Mouse (Mus musculus) MEL (cell line): ENCODE results near the gene Acp1. TPM values are rescaled to one million over a fixed set of nuclear protein-coding genes. Genes with fewer than 3 reads are reported as not detected.
A peak's percentile ranks its signal among the peaks of the same experiment; 100 is the strongest.

Source experiments
- DNase-seq: peaks from one replicate; pipeline ENCODE4 v3.0.0; 2011; ENCODE audit warnings: low read depth, low spot score
- H3K27ac ChIP-seq: 2 replicates; pipeline ENCODE4 v1.5.1; 2012; ENCODE audit warnings: low read depth, mild to moderate bottlenecking, control low read depth, low read length, moderate library complexity; ENCODE audit not compliant: control insufficient read depth
- H3K27me3 ChIP-seq, 2 experiments: fragments of 150-350 bp in 1 of 2; sonication (generic) in 1 of 2; 2 replicates each; pipeline ENCODE4 v1.6.1; 2012; ENCODE audit warnings: low read length in 2 of 2, mild to moderate bottlenecking in 2 of 2, improper control_type of control experiment in 1 of 2, moderate library complexity in 1 of 2; ENCODE audit not compliant: insufficient read depth in 2 of 2, control insufficient read depth in 1 of 2
- H3K36me3 ChIP-seq, 2 experiments: 2 replicates each; pipeline ENCODE4 v1.6.1; 2012 to 2014; ENCODE audit warnings: low read length in 2 of 2, improper control_type of control experiment in 1 of 2, inconsistent platforms in 1 of 2, mild to moderate bottlenecking in 1 of 2; ENCODE audit not compliant: insufficient read depth in 2 of 2, control insufficient read depth in 1 of 2
- H3K4me1 ChIP-seq, 2 experiments: fragments of 150-350 bp in 1 of 2; sonication (generic) in 1 of 2; 2 replicates each; pipeline ENCODE4 v1.6.1; 2012; ENCODE audit warnings: low read length in 2 of 2, improper control_type of control experiment in 1 of 2, mild to moderate bottlenecking in 1 of 2; ENCODE audit not compliant: insufficient read depth in 2 of 2, control insufficient read depth in 1 of 2
- H3K4me3 ChIP-seq, 2 experiments: fragments of 150-350 bp in 1 of 2; sonication (generic) in 1 of 2; 2 replicates each; pipeline ENCODE4 v1.5.1; 2012; ENCODE audit warnings: low read depth in 2 of 2, low read length in 2 of 2, mild to moderate bottlenecking in 2 of 2, moderate library complexity in 2 of 2, control low read depth in 1 of 2, improper control_type of control experiment in 1 of 2; ENCODE audit not compliant: control insufficient read depth in 1 of 2, insufficient read depth in 1 of 2
- H3K79me2 ChIP-seq: 2 replicates; pipeline ENCODE4 v1.6.1; 2012; ENCODE audit warnings: mild to moderate bottlenecking, low read length, moderate library complexity; ENCODE audit not compliant: control insufficient read depth, poor library complexity, insufficient read depth
- H3K9ac ChIP-seq: 2 replicates; pipeline ENCODE4 v1.6.1; 2012; ENCODE audit warnings: low read depth, mild to moderate bottlenecking, control low read depth, low read length, moderate library complexity; ENCODE audit not compliant: control insufficient read depth, poor library complexity, severe bottlenecking
- H3K9me3 ChIP-seq: fragments of 150-350 bp; sonication (generic); replicated peaks from 2 replicates; pipeline ENCODE4 v1.6.1; 2012; ENCODE audit warnings: mild to moderate bottlenecking, low read length, improper control_type of control experiment, moderate library complexity; ENCODE audit not compliant: insufficient read depth
- BHLHE40 ChIP-seq: IDR thresholded peaks from 2 replicates; pipeline ENCODE4 v1.6.1; 2012; ENCODE audit warnings: low read depth, mild to moderate bottlenecking, inconsistent platforms, low read length, improper control_type of control experiment, borderline replicate concordance
- CHD1 ChIP-seq: IDR thresholded peaks from 2 replicates; pipeline ENCODE4 v1.6.1; 2012; ENCODE audit warnings: low read depth, mild to moderate bottlenecking, inconsistent platforms, low read length, improper control_type of control experiment
- CHD2 ChIP-seq: IDR thresholded peaks from 2 replicates; pipeline ENCODE4 v1.6.1; 2011; ENCODE audit warnings: low read length, improper control_type of control experiment
- E2F4 ChIP-seq: IDR thresholded peaks from 2 replicates; pipeline ENCODE4 v1.6.1; 2011; ENCODE audit warnings: low read depth, low read length, improper control_type of control experiment, borderline replicate concordance
- EP300 ChIP-seq, 2 experiments: IDR thresholded peaks; 2 replicates each; pipeline ENCODE4 v1.6.1; 2011; ENCODE audit warnings: improper control_type of control experiment in 2 of 2, low read length in 2 of 2, low read depth in 1 of 2, mild to moderate bottlenecking in 1 of 2
- ETS1 ChIP-seq: IDR thresholded peaks from 2 replicates; pipeline ENCODE4 v1.6.1; 2012; ENCODE audit warnings: low read depth, mild to moderate bottlenecking, inconsistent platforms, low read length, improper control_type of control experiment, moderate library complexity
- HCFC1 ChIP-seq: IDR thresholded peaks from 2 replicates; pipeline ENCODE4 v1.6.1; 2012; ENCODE audit warnings: low read depth, mild to moderate bottlenecking, inconsistent platforms, low read length, improper control_type of control experiment, moderate library complexity
- JUND ChIP-seq: IDR thresholded peaks from 2 replicates; pipeline ENCODE4 v1.6.1; 2011; ENCODE audit warnings: low read depth, mild to moderate bottlenecking, improper control_type of control experiment, low read length
- KAT2A ChIP-seq: conservative IDR thresholded peaks from 2 replicates; pipeline ENCODE4 v1.6.1; 2012; ENCODE audit warnings: low read depth, low read length, improper control_type of control experiment, inconsistent platforms
- MAFK ChIP-seq: IDR thresholded peaks from 2 replicates; pipeline ENCODE4 v1.6.1; 2011; ENCODE audit warnings: low read depth, mild to moderate bottlenecking, low read length, improper control_type of control experiment, borderline replicate concordance
- MEF2A ChIP-seq: IDR thresholded peaks from 2 replicates; pipeline ENCODE4 v1.6.1; 2014; ENCODE audit warnings: low read depth, mild to moderate bottlenecking, inconsistent platforms, low read length, improper control_type of control experiment; ENCODE audit not compliant: poor library complexity, insufficient replicate concordance, severe bottlenecking; ENCODE audit errors: extremely low read depth
- POLR2AphosphoS2 ChIP-seq: IDR thresholded peaks from 2 replicates; pipeline ENCODE4 v1.6.1; 2011; ENCODE audit warnings: low read length, improper control_type of control experiment
- POLR2AphosphoS5 ChIP-seq: IDR thresholded peaks from 2 replicates; pipeline ENCODE4 v1.6.1; 2012; ENCODE audit warnings: low read depth, borderline replicate concordance, mild to moderate bottlenecking, inconsistent platforms, low read length, moderate library complexity, mixed read lengths
- SIN3A ChIP-seq: IDR thresholded peaks from 2 replicates; pipeline ENCODE4 v1.6.1; 2012; ENCODE audit warnings: low read length, improper control_type of control experiment, inconsistent platforms
- TAL1 ChIP-seq: IDR thresholded peaks from 2 replicates; pipeline ENCODE4 v1.6.1; 2012; ENCODE audit warnings: mild to moderate bottlenecking, inconsistent platforms, low read length, moderate library complexity, mixed read lengths
- USF1 ChIP-seq: IDR thresholded peaks from 2 replicates; pipeline ENCODE4 v1.6.1; 2014; ENCODE audit warnings: low read depth, mild to moderate bottlenecking, inconsistent platforms, low read length, improper control_type of control experiment, moderate library complexity
- USF2 ChIP-seq, 2 experiments: IDR thresholded peaks; 2 replicates each; pipeline ENCODE4 v1.6.1; 2011 to 2012; ENCODE audit warnings: improper control_type of control experiment in 2 of 2, low read length in 2 of 2, borderline replicate concordance in 1 of 2, inconsistent platforms in 1 of 2, low read depth in 1 of 2, mild to moderate bottlenecking in 1 of 2; ENCODE audit not compliant: insufficient read depth in 1 of 2
- ZC3H11A ChIP-seq: IDR thresholded peaks from 2 replicates; pipeline ENCODE4 v1.6.1; 2012; ENCODE audit warnings: low read depth, mild to moderate bottlenecking, inconsistent platforms, low read length, improper control_type of control experiment
- ZKSCAN1 ChIP-seq: IDR thresholded peaks from 2 replicates; pipeline ENCODE4 v1.6.1; 2012; ENCODE audit warnings: low read depth, mild to moderate bottlenecking, inconsistent platforms, low read length, improper control_type of control experiment, moderate library complexity
- ZMIZ1 ChIP-seq: IDR thresholded peaks from 2 replicates; pipeline ENCODE4 v1.6.1; 2012; ENCODE audit warnings: low read depth, mild to moderate bottlenecking, inconsistent platforms, low read length, improper control_type of control experiment, moderate library complexity
- polyA plus RNA-seq, 2 experiments: library from polyadenylated mRNA; stranded (reverse) in 1 of 2; unstranded in 1 of 2; fragments of >175 nt in 1 of 2; fragments of >200 nt in 1 of 2; gene quantifications; 2 replicates each; pipeline versions ENCODE4 v1.2.1 to v1.2.4; 2012; ENCODE audit warnings: low replicate concordance in 2 of 2, low read depth in 1 of 2; ENCODE audit not compliant: insufficient read length in 2 of 2, insufficient read depth in 1 of 2, missing spikeins in 1 of 2
- total RNA-seq: library from RNA; depleted of rRNA; stranded (reverse); fragments of 300-350 nt; gene quantifications from 2 replicates; pipeline ENCODE4 v1.2.3, GENCODE M21; 2012

Gene Acp1
- total and polyA plus RNA-seq, 3 experiments: 59.2 to 93.9 TPM; not detected in 1

GRCm38 (mm10) chr12:30912840-30913239, 1.5 kb upstream of the Acp1 start:
- Histone ChIP-seq H3K4me3 (no peak overlapping the region), H3K9me3 (no peaks in the 10 kb centered on the region), H3K4me1 (peaks cover 0 to 13% of the 10 kb centered on the region in 2 experiments; a peak in 3 of 4 replicates), H3K9ac (no peak overlapping the region), H3K79me2 (peaks cover 19% of the 10 kb centered on the region), H3K27me3 (no peaks in the 10 kb centered on the region), H3K36me3 (peaks cover 0 to 17% of the 10 kb centered on the region in 2 experiments; a peak in 3 of 4 replicates), H3K27ac (no peak overlapping the region)
- no peak for TF ChIP-seq SIN3A
- TF ChIP-seq MAFK: no peak
- no peak for TF ChIP-seq USF2 (IDR thresholded peaks at IDR 0.05; ENCODE audit: borderline replicate concordance in 1 of 2, insufficient read depth in 1 of 2, low read depth in 1 of 2, low read length in 2 of 2)
- no peak for TF ChIP-seq JUND
- no peak for TF ChIP-seq CHD1
- TF ChIP-seq ZKSCAN1: no peak
- TF ChIP-seq ETS1: no peak
- TF ChIP-seq ZMIZ1: no peak
- TF ChIP-seq BHLHE40: no peak
- TF ChIP-seq EP300 (IDR thresholded peaks at IDR 0.05; ENCODE audit: low read depth in 1 of 2, low read length in 2 of 2): no peak
- no peak for TF ChIP-seq POLR2AphosphoS2
- TF ChIP-seq E2F4: no peak
- TF ChIP-seq CHD2: no peak
- no peak for TF ChIP-seq TAL1
- no peak for TF ChIP-seq ZC3H11A
- no peak for TF ChIP-seq POLR2AphosphoS5
- no peak for DNase-seq

GRCm38 (mm10) chr12:30912048-30912381, 626 bp upstream of the Acp1 start:
- peaks cover 19% of the 10 kb centered on the region for H3K79me2 ChIP-seq
- peak overlapping the region; percentile 73 to 100 for H3K4me3 ChIP-seq
- H3K4me1 ChIP-seq: peaks cover 0 to 13% of the 10 kb centered on the region in 2 experiments; a peak in 3 of 4 replicates
- peak; percentile 34 for DNase-seq
- no peaks in the 10 kb centered on the region for H3K9me3 ChIP-seq
- TF ChIP-seq HCFC1 (no peak), ZKSCAN1 (no peak), KAT2A (no peak), MEF2A (no peak), USF1 (no peak)
- peaks cover 0 to 17% of the 10 kb centered on the region in 2 experiments; a peak in 3 of 4 replicates for H3K36me3 ChIP-seq
- no peak overlapping the region for H3K27ac ChIP-seq
- no peaks in the 10 kb centered on the region for H3K27me3 ChIP-seq
- peak overlapping the region; percentile 55; the same call in 1 of the 2 replicates for H3K9ac ChIP-seq
